Mouse (Mus musculus): ENCODE measurements around the gene Ctbs.
"Not testable (repeated sequence)": the region's sequence is repeated elsewhere in the genome, so short reads cannot be mapped to it uniquely, and the experiment has no call there.

Gene Ctbs

DNA sequence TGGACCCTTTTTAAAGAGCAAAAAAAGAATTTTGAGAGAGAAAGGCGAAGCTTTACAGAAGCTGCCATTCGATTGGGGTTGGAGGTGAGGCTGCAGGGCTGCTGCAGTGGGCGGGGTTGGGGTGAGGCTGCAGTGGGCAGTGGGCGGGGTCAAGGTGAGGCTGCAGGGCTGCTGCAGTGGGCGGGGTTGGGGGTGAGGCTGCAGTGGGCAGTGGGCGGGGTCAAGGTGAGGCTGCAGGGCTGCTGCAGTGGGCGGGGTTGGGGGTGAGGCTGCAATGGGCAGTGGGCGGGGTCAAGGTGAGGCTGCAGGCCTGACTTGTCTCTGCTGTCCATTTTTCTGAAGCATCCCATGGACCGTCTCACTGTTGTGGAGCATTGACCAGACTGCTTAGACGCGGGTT, 16.5 kb upstream of the Ctbs start:
- not testable (repeated sequence) for DNase-seq (ENCODE audit: low spot score in 2 of 2)

GRCm38 (mm10) chr3:146433681-146434350, 15.8 kb upstream of the Ctbs start:
- DNase-seq (ENCODE audit: low spot score in 2 of 2): no peak

GRCm38 (mm10) chr3:146434686-146435085, 14.9 kb upstream of the Ctbs start:
- no peak for DNase-seq (ENCODE audit: low spot score in 2 of 2)

- no peak for DNase-seq (ENCODE audit: low spot score in 2 of 2)
Measured at GRCm38 (mm10) chr3:146435533-146435932, 14.1 kb upstream of the Ctbs start.

GRCm38 (mm10) chr3:146436114-146436513, 13.5 kb upstream of the Ctbs start:
- no peak for DNase-seq (ENCODE audit: low spot score in 2 of 2)

DNA sequence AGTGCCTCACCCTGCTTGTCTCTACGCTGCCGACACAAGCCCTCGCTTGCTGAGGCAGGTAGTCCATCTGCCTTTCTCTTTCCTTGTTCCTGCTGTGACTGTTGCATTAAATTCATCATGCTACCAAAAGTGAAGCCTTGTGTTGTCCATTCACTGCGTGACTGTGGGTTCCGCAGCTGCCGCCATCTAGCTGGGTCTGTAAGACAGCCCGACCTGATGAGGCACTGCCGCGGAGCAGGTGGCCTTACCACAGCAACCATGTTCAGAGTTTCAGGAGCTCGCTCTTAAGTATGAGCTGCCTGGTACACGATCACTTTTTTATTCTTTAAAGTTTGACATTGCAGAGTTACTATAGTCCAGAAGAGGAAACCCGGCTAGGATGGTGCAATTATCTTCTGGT, 9.6 kb upstream of the Ctbs start:
- no peak for DNase-seq (ENCODE audit: low spot score in 2 of 2)

DNA sequence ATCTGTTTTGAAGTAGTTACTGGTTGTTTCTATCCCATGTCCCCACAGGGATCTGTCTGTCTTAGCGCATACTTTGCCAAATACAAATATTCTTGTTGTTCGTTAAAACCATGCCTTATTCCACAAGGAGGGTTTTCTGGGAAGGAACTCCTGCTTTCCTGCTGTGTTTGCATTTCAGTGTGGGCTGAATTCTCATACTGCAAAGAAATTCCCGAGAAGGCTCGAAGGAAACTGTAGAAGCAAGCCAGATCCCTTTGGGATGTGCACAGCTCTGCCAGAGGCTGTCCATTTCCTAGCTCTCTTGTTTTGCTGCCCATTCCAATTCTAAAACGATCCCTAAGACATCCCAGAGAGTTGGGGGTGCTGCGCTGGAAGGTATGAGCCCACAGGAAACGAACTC, 9.2 kb upstream of the Ctbs start:
- DNase-seq (ENCODE audit: low spot score in 2 of 2): no peak

DNA sequence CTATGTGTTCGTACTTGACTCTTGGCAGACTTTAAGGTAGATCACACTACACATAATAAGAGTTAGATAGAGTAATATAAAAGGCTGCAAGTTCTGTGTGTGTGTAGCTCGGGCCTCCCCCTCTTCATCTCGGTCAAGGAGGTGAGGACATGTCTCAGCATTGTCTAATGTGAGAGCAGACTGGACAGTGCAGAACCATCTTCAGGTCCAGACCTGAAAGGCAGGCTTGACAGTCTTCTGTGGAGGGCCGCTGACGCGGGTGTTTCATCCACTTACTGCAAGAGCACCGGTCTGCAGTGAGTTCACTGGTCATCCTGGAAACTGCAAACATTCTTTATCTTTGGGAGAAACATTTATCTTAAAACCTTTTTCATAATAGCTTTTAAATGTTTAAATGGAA, 7.1 kb upstream of the Ctbs start:
- DNase-seq (ENCODE audit: low spot score in 2 of 2): no peak

DNA sequence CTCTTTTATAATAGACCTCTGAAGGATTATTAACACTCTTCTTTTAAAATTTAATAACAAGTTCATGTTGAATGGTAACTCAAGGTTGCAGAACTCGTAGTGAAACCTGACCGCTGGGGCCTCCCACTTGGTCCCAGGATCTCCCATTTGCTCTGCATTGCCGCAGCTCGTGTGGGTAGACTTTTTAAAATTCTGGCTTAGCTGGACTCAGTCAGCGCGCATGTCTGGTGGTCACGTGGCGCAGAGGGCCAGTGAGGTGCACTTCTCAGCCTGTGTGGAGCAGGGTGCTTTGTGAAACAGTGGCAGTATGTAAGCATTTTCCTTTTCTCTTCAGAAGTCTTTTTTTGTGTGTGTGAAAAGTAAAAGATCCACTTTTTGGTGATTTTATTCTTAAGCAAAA, 6.7 kb upstream of the Ctbs start:
- DNase-seq (ENCODE audit: low spot score in 2 of 2): no peak

DNA sequence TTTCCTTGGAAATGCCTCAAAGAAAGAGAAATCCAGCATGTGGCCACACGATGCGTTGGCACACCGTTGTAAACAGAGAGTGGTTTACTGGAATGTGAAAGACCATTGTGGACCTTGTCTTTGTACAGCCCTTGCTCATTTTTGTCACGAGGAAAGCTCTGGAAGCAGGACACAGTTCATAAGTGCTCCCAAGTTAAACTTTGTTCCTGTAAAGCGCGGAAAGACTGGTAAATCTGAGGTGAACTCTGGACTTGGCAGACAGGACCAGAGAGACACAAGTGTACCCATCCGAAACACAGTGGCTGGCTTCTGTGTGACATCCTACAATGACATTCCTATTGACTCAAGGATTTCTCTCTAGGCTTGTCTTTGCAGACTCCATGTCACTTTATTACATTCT, 6.2 kb upstream of the Ctbs start:
- no peak for DNase-seq (ENCODE audit: low spot score in 2 of 2)

DNA sequence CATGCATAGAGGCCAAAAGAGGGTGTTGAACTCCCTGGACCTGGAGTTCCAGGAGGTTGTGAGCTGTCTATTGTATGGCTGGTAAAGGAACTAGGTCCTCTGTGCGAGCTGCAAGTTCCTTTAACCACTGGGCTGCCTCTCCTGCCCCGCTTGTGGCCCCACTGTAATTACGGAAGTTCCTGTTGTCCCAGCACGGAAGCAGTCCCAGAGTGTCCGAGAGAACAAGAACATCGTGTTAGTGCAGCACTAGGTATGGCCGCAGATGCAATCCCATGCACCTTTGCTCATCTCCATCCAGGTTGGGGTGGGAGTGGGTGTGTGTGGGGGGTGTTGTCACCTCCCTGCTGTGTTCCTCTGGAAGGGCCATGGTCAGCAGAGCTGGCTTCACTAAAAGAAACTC, 4.7 kb upstream of the Ctbs start:
- DNase-seq (ENCODE audit: low spot score in 2 of 2): no peak

- no peak for DNase-seq (ENCODE audit: low spot score in 2 of 2)
Measured at GRCm38 (mm10) chr3:146447156-146447555, 2.4 kb upstream of the Ctbs start.

DNA sequence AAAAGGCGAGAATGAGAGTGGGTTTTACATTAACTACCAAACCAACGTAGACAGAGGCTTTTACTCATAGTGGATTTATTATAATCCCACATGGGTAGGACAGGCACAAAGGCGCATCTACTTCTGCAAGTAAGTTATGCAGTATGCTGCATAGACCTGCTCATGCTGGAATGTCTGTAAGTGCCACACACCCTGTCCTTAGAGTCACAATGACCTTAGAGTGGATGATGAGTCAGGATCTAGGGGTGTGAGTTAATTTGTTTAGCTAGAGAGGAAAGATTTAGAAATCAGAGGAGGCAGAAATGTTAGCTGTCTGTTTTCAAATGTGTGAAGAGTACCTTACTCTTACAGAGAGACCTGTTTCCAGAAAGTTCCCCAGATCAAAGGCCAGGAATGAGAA, 2.0 kb upstream of the Ctbs start:
- DNase-seq (ENCODE audit: low spot score in 2 of 2): no peak

GRCm38 (mm10) chr3:146448372-146448771, 1.2 kb upstream of the Ctbs start:
- DNase-seq (ENCODE audit: low spot score in 2 of 2): no peak

DNA sequence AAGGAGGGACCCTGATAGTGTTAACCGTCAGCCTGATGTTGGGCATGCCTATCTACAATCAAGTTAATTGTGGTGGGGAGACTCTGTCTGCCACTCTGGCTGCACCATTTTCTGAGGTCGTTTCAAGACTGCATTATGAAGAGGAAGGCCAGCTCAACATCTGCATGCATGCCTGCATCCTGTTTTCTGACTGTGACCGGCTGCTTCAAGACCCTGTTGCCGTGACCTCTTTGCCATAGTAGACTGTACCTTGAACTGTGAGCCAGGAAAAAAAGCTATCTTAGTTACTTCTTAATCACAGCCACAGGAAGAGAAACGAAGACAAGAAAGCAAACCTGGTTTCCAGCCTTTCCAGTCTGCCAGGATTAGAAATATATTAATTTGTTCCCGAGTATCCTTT, 626 bp upstream of the Ctbs start:
- DNase-seq (ENCODE audit: low spot score in 2 of 2): no peak

- peak; percentile 74 to 94 for DNase-seq (ENCODE audit: low spot score in 2 of 2)
Measured at GRCm38 (mm10) chr3:146450371-146450841, 811 bp downstream of the Ctbs start.

- no peak for DNase-seq (ENCODE audit: low spot score in 2 of 2)
Measured at GRCm38 (mm10) chr3:146451375-146451774, 1.8 kb downstream of the Ctbs start.

- no peak for DNase-seq (ENCODE audit: low spot score in 2 of 2)
Measured at GRCm38 (mm10) chr3:146462939-146463338, 13.3 kb downstream of the Ctbs start.

GRCm38 (mm10) chr3:146469226-146469625, 19.6 kb downstream of the Ctbs start:
- no peak for DNase-seq (ENCODE audit: low spot score in 2 of 2)

GRCm38 (mm10) chr3:146472657-146473056, 23.1 kb downstream of the Ctbs start:
- DNase-seq (ENCODE audit: low spot score in 2 of 2): no peak

GRCm38 (mm10) chr3:146473741-146474140, 24.1 kb downstream of the Ctbs start:
- no peak for DNase-seq (ENCODE audit: low spot score in 2 of 2)

DNA sequence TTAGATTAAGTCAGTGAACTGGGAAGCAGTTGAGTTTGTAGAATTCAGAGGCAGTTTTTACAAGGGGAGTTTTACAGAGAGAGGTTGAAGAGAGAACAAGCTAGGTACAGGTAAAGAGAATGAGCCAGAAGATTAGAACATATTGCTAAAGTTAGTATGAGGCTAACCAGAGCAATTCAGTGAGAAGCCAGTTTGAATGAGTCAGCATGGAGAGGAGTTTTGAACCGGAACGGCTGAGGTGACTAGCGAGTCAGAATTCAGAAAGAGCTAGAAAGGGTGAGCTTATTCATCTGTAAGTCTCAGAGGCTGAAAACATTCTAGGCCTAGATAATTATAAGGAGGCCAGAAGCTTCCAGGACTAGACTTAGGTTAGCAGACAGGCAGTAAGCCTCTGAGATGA, 24.8 kb downstream of the Ctbs start:
- DNase-seq (ENCODE audit: low spot score in 2 of 2): no peak

DNA sequence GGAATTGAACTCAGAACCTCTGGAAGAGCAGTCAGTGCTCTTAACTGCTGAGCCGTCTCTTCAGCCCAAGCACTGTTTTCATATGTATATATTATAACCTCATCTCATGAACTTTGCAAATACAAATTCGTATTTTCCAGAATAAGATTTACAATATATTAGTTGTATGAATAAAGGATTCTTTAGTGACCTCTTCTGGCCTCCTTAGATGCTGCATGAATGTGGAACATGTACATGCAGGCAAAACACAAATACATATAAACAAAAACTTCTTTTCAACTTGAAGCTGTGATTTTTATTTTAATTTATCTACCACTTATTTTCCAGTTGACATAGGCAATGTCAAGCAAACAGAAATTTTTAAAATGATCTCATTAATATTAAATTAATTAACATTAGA, 32.4 kb downstream of the Ctbs start:
- no peak for DNase-seq (ENCODE audit: low spot score in 2 of 2)

DNA sequence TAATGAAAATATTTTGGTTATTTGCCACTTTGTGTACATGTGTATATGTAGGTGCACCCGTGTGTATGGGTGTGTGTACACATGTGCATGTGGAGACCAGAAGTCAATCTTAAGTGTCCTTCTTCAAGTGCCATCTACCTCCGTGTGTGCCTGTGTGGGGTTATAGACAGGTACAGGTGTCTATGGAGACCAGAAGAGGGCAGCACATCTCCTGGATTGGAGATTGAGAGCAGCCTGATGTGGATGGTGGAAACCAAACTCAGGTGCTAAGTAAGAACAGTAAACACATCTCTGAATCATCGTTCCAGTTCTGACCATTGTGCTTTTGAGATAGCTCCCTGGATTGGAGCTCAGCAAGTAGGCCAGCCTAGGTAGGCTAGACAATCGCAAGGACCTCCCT, 36.9 kb downstream of the Ctbs start:
- no peak for DNase-seq (ENCODE audit: low spot score in 2 of 2)

Measured in left cerebral cortex, adult 9 months (tissue).